Mouse (Mus musculus): Measurements from ENCODE around the gene Dagla.

Gene Dagla

DNA sequence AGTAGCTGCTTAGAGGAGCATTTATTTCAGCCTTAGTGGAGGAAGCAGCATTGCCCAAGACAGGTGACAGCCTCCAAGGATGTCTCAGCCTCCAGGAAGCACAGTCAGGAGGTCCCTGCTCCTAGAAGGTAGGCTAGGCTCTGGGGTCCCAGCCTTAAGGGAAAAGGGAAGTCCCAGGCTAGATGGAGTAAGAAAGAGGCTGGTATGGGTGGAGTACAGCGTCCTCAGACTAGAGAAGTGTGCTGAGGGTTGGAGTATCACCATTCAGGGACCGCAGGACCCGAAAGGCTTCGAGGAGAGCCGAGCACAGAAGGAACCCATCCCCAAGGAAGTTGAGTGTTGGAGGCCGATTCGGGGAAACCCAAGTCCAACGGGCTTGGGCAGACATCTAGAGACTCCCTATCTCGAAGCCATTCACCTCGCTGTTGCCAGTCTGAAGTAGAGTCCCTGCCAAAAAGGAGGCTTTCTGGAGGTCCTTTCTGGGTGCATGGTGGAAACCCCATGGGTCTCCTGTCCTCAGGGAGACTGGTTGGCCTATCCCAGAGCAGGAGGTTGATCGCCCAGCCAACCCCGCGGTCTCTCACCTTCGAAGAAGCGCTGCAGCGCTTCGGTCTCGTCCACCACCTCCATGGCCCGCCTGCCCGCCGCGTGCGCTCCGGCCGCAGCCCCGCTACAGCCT is 64.6 kb downstream of the Dagla start:
- DNase-seq (ENCODE audit: low read depth, low spot score) = no peak

GRCm38 (mm10) chr19:10239419-10239818 is 65.3 kb downstream of the Dagla start:
- no peak for DNase-seq (ENCODE audit: low read depth, low spot score)

GRCm38 (mm10) chr19:10238477-10238876 is 66.2 kb downstream of the Dagla start:
- no peak for DNase-seq (ENCODE audit: low read depth, low spot score)

DNA sequence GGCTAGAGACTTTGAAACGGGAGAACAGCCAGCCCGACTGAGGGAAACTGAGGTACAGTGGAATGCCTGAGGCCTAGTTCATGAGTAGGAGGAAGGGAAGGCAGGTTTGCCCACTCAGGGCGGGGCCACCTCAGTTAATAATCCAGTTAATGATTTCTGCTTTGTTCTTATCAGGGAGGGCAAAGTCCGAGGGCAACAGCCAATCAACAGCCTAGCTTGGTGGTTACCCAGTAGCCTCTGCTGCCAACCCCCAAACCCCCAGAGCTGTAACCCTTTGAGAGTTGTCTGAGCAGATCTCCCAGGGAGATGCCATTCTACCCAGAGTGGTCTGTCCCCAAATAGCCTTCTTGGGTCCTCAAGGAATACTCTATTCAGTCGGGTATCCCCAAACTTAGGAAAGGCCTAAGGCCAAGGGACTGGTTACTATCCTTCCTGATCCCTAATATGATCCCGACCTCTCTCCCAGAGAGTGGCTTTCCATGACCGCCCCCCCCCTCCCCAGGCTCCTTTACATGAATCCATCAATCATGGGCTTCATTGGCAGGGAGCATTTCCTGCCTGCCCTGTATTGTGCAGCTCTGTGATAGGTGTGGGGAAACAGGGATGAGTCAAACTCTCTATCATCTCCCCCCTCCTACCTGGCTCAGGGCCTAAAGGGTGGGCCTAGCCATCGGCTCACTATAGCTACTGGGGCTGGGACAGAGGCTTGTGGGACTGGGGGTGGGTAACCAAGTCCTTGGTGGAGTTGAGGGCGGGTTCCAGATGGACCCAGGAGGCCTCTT is 68.7 kb downstream of the Dagla start:
- no peak for DNase-seq (ENCODE audit: low read depth, low spot score)

GRCm38 (mm10) chr19:10232327-10233017 is 72.2 kb downstream of the Dagla start:
- no peak for DNase-seq (ENCODE audit: low read depth, low spot score)

GRCm38 (mm10) chr19:10231871-10232270 is 72.8 kb downstream of the Dagla start:
- DNase-seq (ENCODE audit: low read depth, low spot score) = no peak

- DNase-seq (ENCODE audit: low read depth, low spot score) = no peak
Measured at GRCm38 (mm10) chr19:10231016-10231415, 73.7 kb downstream of the Dagla start.

GRCm38 (mm10) chr19:10225767-10226166 is 78.9 kb downstream of the Dagla start:
- no peak for DNase-seq (ENCODE audit: low read depth, low spot score)

GRCm38 (mm10) chr19:10224637-10225453 is 79.8 kb downstream of the Dagla start:
- no peak for DNase-seq (ENCODE audit: low read depth, low spot score)

DNA sequence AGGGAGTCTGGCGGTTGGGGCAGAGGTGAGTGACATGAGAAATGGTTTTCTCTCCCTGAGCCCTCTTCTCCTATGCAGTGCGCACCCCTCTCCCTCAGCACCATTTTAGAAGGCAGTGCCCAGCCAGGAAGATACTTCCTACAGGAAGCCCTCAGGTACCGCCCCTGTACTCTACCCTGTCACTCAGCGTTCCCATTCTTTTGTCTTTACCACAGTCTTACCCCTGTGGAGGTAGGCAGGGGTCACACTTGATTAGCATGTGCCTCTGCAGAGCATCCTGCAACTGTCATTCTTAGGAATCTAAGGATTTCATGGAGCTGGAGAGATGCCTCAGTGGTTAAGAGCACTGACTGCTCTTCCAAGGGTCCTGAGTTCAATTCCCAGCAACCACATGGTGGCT is 81.1 kb downstream of the Dagla start:
- no peak for DNase-seq (ENCODE audit: low read depth, low spot score)

GRCm38 (mm10) chr19:10222656-10223055 is 82.0 kb downstream of the Dagla start:
- DNase-seq (ENCODE audit: low read depth, low spot score) = no peak

- DNase-seq (ENCODE audit: low read depth, low spot score) = no peak
Measured at GRCm38 (mm10) chr19:10221585-10221984, 83.1 kb downstream of the Dagla start.

- no peak for DNase-seq (ENCODE audit: low read depth, low spot score)
Measured at GRCm38 (mm10) chr19:10219593-10219992, 85.1 kb downstream of the Dagla start.

DNA sequence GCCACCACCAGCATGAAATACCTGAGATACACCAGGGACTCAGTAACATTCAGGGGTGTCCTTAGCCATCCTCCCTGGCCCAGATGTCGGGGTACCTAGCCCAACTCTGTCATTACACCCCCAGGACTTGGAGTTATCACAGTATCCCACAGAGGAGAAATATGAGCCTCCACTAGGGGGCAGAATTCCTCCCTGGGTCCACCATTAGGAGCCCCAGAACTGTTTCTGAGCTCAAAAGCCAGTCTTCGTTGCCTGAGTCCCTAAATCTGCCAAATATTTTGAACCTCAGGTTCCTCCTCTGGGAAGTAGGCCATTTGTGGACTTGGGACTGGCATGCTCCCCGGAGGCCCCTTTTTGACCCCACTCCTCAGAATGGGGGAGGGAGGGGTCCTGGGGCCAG is 85.6 kb downstream of the Dagla start:
- no peak for DNase-seq (ENCODE audit: low read depth, low spot score)

GRCm38 (mm10) chr19:10216101-10216500 is 88.6 kb downstream of the Dagla start:
- no peak for DNase-seq (ENCODE audit: low read depth, low spot score)

- no peak for DNase-seq (ENCODE audit: low read depth, low spot score)
Measured at GRCm38 (mm10) chr19:10213796-10214471, 90.7 kb downstream of the Dagla start.

GRCm38 (mm10) chr19:10210885-10211284 is 93.8 kb downstream of the Dagla start:
- no peak for DNase-seq (ENCODE audit: low read depth, low spot score)

- DNase-seq (ENCODE audit: low read depth, low spot score) = no peak
Measured at GRCm38 (mm10) chr19:10208851-10209250, 95.8 kb downstream of the Dagla start.

DNA sequence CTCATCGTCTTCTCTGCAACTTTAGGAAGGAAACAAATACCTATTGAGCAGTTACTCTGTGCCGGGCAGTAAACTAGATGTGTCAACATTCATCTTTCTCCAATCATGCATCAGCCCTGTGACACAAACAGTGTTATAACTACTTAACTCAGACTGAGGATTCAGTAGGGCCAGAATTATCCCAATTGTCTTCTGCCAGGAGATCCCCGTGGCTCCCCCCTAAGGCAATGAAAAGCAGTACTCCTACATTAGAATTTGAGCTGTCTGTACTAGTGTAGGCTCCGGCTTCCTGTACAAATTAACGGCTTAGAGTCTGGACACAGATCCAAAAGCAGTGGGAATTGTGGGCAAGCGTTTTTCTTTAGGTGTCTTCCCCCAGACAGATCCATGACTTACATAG is 99.6 kb downstream of the Dagla start:
- no peak for DNase-seq (ENCODE audit: low read depth, low spot score)

DNA sequence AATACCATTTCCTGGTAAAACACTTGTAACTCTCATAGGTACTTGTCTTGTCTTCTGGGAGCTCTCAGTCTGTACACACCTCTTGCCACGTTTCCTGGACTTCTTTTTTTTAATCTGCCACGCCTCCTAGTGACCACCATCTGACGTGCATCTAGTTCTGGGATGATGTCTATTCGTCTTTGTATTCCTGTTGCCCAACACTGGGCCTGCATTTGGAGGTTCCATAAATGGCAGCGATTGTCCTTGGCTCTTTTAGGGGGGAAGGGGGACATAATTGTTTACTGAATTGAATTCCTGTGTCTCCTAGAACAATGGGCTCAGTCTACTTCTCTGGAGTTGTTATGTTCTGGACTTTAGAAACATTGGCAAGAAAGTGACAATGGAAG is 100.1 kb downstream of the Dagla start:
- DNase-seq (ENCODE audit: low read depth, low spot score) = no peak

Data from skeletal muscle tissue, adult 2 months (tissue).